Mouse (Mus musculus) midbrain, embryonic 10.5 days (tissue): ENCODE measurements around the gene 4931428L18Rik. TPM values are rescaled to one million over a fixed set of nuclear protein-coding genes. Genes with fewer than 3 reads are reported as not detected.

Experiments used
- DNase-seq: peaks from one replicate; pipeline ENCODE4 v3.0.0-alpha.2; 2017; ENCODE audit warnings: low spot score
- H3K27ac ChIP-seq: fragments of 300-500 bp; sonication (generic); replicated peaks from 2 replicates; pipeline ENCODE4 v1.5.1; 2016; ENCODE audit warnings: mild to moderate bottlenecking
- H3K27me3 ChIP-seq: fragments of 300-500 bp; sonication (generic); 2 replicates; pipeline ENCODE4 v1.6.1; 2016; ENCODE audit warnings: low read depth, mild to moderate bottlenecking; ENCODE audit not compliant: poor library complexity, severe bottlenecking
- H3K36me3 ChIP-seq: fragments of 300-500 bp; sonication (generic); 2 replicates; pipeline ENCODE4 v1.6.1; 2016; ENCODE audit warnings: mild to moderate bottlenecking, moderate library complexity
- H3K4me1 ChIP-seq: fragments of 300-500 bp; sonication (generic); 2 replicates; pipeline ENCODE4 v1.6.1; 2016
- H3K4me3 ChIP-seq: fragments of 300-500 bp; sonication (generic); 2 replicates; pipeline ENCODE4 v1.5.1; 2016; ENCODE audit warnings: mild to moderate bottlenecking, moderate library complexity
- H3K9me3 ChIP-seq: fragments of 300-500 bp; sonication (generic); replicated peaks from 2 replicates; pipeline ENCODE4 v1.6.1; 2016; ENCODE audit warnings: mild to moderate bottlenecking
- WGBS: fragments of 180-500 bp; shearing (Covaris S2); methylation state at CpG from one replicate; pipeline ENCODE4 v1.1.7; 2016; 5-methylcytosine and 5-hydroxymethylcytosine counted together
- polyA plus RNA-seq: library from polyadenylated mRNA; unstranded; fragments of >200 nt; fragmentation: Nextera tagmentation; extraction: Ambion mirVana; gene quantifications from 2 replicates; pipeline ENCODE4 v1.2.1, GENCODE M21; 2016

4931428L18Rik gene
- not detected in 2 replicates for polyA plus RNA-seq

GRCm38 (mm10) chr1:31222564-31222963 is at the start of gene 4931428L18Rik, which contains the start of gene Pih1d3:
TSS of gene 4931428L18Rik (minus strand) at chr1:31222684.
TSS of gene Pih1d3 (plus strand) at chr1:31222838.
- no peaks in the 10 kb centered on the region for H3K9me3 ChIP-seq
- no peak within 1 kb of the TSS for H3K27ac ChIP-seq
- no peaks in the 10 kb centered on the region for H3K4me1 ChIP-seq
- no peak for DNase-seq
- H3K36me3 ChIP-seq: no peaks in the 10 kb centered on the region
- no peaks in the 10 kb centered on the region for H3K27me3 ChIP-seq
- WGBS: 90% methylated on average over 7 of the region's 7 CpGs
- no peak within 1 kb of the TSS for H3K4me3 ChIP-seq

- Histone ChIP-seq H3K4me3 (no peak overlapping the region), H3K4me1 (no peaks in the 10 kb centered on the region), H3K9me3 (no peaks in the 10 kb centered on the region), H3K27ac (no peak overlapping the region), H3K27me3 (no peaks in the 10 kb centered on the region), H3K36me3 (no peaks in the 10 kb centered on the region)
- no peak for DNase-seq
- WGBS: 88% methylated on average over 10 of the region's 10 CpGs
Measured at GRCm38 (mm10) chr1:31260218-31260923, 37.9 kb upstream of the 4931428L18Rik start.

GRCm38 (mm10) chr1:31233319-31234036 is 11.0 kb upstream of the 4931428L18Rik start:
- no peak for DNase-seq
- no peaks in the 10 kb centered on the region for H3K27me3 ChIP-seq
- no peak overlapping the region for H3K4me3 ChIP-seq
- no peaks in the 10 kb centered on the region for H3K9me3 ChIP-seq
- H3K4me1 ChIP-seq: peaks cover 6% of the 10 kb centered on the region; the same call in 1 of the 2 replicates
- no peak overlapping the region for H3K27ac ChIP-seq
- no peaks in the 10 kb centered on the region for H3K36me3 ChIP-seq

- no peaks in the 10 kb centered on the region for H3K27me3 ChIP-seq
- 95% methylated on average over 4 of the region's 4 CpGs for WGBS
- H3K27ac ChIP-seq: no peak overlapping the region
- DNase-seq: no peak
- no peaks in the 10 kb centered on the region for H3K36me3 ChIP-seq
- no peaks in the 10 kb centered on the region for H3K4me1 ChIP-seq
- no peak overlapping the region for H3K4me3 ChIP-seq
- no peaks in the 10 kb centered on the region for H3K9me3 ChIP-seq
Measured at GRCm38 (mm10) chr1:31220599-31221250, 1.8 kb downstream of the 4931428L18Rik start.

GRCm38 (mm10) chr1:31214831-31215230 is 7.7 kb downstream of the 4931428L18Rik start:
- Histone ChIP-seq H3K27ac (no peak overlapping the region), H3K27me3 (no peaks in the 10 kb centered on the region), H3K9me3 (no peaks in the 10 kb centered on the region), H3K4me3 (no peak overlapping the region), H3K4me1 (no peaks in the 10 kb centered on the region), H3K36me3 (no peaks in the 10 kb centered on the region)
- WGBS: 91% methylated on average over 1 of the region's 1 CpGs
- no peak for DNase-seq

GRCm38 (mm10) chr1:31210144-31210543 is 12.3 kb downstream of the 4931428L18Rik start:
- Histone ChIP-seq H3K9me3 (no peaks in the 10 kb centered on the region), H3K4me3 (no peak overlapping the region), H3K27ac (no peak overlapping the region), H3K27me3 (no peaks in the 10 kb centered on the region), H3K4me1 (no peaks in the 10 kb centered on the region), H3K36me3 (no peaks in the 10 kb centered on the region)
- DNase-seq: peak; percentile 28
- 1% methylated on average over 5 of the region's 5 CpGs for WGBS

- Histone ChIP-seq H3K9me3 (no peaks in the 10 kb centered on the region), H3K36me3 (no peaks in the 10 kb centered on the region), H3K27ac (no peak overlapping the region), H3K27me3 (no peaks in the 10 kb centered on the region), H3K4me1 (no peaks in the 10 kb centered on the region), H3K4me3 (no peak overlapping the region)
- 92% methylated on average over 3 of the region's 3 CpGs for WGBS
- DNase-seq: no peak
Measured at GRCm38 (mm10) chr1:31205770-31206169, 16.7 kb downstream of the 4931428L18Rik start.

GRCm38 (mm10) chr1:31205346-31205745 is 17.1 kb downstream of the 4931428L18Rik start:
- WGBS: 87% methylated on average over 7 of the region's 7 CpGs
- no peaks in the 10 kb centered on the region for H3K4me1 ChIP-seq
- no peaks in the 10 kb centered on the region for H3K36me3 ChIP-seq
- no peaks in the 10 kb centered on the region for H3K27me3 ChIP-seq
- DNase-seq: no peak
- no peaks in the 10 kb centered on the region for H3K9me3 ChIP-seq
- no peak overlapping the region for H3K27ac ChIP-seq
- no peak overlapping the region for H3K4me3 ChIP-seq

- H3K27ac ChIP-seq: no peak overlapping the region
- no peaks in the 10 kb centered on the region for H3K9me3 ChIP-seq
- H3K36me3 ChIP-seq: no peaks in the 10 kb centered on the region
- no peak overlapping the region for H3K4me3 ChIP-seq
- H3K4me1 ChIP-seq: no peaks in the 10 kb centered on the region
- no peak for DNase-seq
- 89% methylated on average over 10 of the region's 10 CpGs for WGBS
- H3K27me3 ChIP-seq: no peaks in the 10 kb centered on the region
Measured at GRCm38 (mm10) chr1:31203771-31204170, 18.7 kb downstream of the 4931428L18Rik start.

GRCm38 (mm10) chr1:31196959-31197358 is 25.5 kb downstream of the 4931428L18Rik start:
- WGBS: 94% methylated on average over 3 of the region's 3 CpGs
- H3K4me1 ChIP-seq: no peaks in the 10 kb centered on the region
- no peak for DNase-seq

GRCm38 (mm10) chr1:31195633-31196032 is 26.9 kb downstream of the 4931428L18Rik start:
- H3K4me3 ChIP-seq: no peak overlapping the region
- no peak overlapping the region for H3K27ac ChIP-seq
- DNase-seq: no peak
- no peaks in the 10 kb centered on the region for H3K27me3 ChIP-seq
- WGBS: 83% methylated on average over 1 of the region's 1 CpGs
- no peaks in the 10 kb centered on the region for H3K9me3 ChIP-seq
- no peaks in the 10 kb centered on the region for H3K36me3 ChIP-seq
- H3K4me1 ChIP-seq: no peaks in the 10 kb centered on the region

More at GRCm38 (mm10) chr1:31196959-31197358, 25.5 kb downstream of the 4931428L18Rik start:
- H3K9me3 ChIP-seq: no peaks in the 10 kb centered on the region
- H3K36me3 ChIP-seq: no peaks in the 10 kb centered on the region
- H3K27ac ChIP-seq: no peak overlapping the region
- H3K4me3 ChIP-seq: no peak overlapping the region
- H3K27me3 ChIP-seq: no peaks in the 10 kb centered on the region

GRCm38 (mm10) chr1:31190237-31190866 is 32.1 kb downstream of the 4931428L18Rik start:
- H3K36me3 ChIP-seq: no peaks in the 10 kb centered on the region
- 88% methylated on average over 10 of the region's 10 CpGs for WGBS

More at GRCm38 (mm10) chr1:31190237-31190866, 32.1 kb downstream of the 4931428L18Rik start:
- Histone ChIP-seq H3K27me3 (no peaks in the 10 kb centered on the region), H3K27ac (no peak overlapping the region), H3K9me3 (no peaks in the 10 kb centered on the region), H3K4me1 (no peaks in the 10 kb centered on the region), H3K4me3 (no peak overlapping the region)
- DNase-seq: no peak
